Mouse (Mus musculus): ENCODE measurements around the gene Lrrc38. TPM values are rescaled to one million over a fixed set of nuclear protein-coding genes. Genes with fewer than 3 reads are reported as not detected.
A peak's percentile ranks its signal among the peaks of the same experiment; 100 is the strongest.

Lrrc38 gene
- polyA plus RNA-seq, 1 experiment from 2014 or later = 0.31 TPM

DNA sequence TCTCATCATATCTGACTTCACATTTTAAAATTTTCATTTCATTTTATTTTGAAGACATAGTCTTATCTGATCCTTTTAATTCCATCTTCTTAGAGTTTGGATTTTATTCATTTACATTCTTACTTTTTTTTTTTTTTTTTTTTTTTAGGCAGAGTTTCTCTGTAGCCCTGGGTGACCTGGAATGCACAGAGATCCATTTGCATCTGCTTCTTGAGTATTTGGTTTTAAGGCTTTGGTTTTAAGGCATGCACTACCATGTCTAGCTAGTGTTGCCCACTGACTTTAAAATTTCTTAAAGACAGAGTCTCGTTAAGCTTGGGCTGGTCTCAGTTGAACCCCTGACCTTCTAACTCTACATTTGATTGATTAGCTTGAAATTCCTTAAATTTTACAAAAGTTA is 64.1 kb downstream of the Lrrc38 start:
- 98% methylated on average over 1 of the region's 1 CpGs for WGBS
- no peaks in the 10 kb centered on the region for H3K27me3 ChIP-seq (ENCODE audit: control insufficient read depth, insufficient read depth, low read length)
- H3K36me3 ChIP-seq (ENCODE audit: control insufficient read depth, insufficient read depth, low read length) = peaks cover 29% of the 10 kb centered on the region
- H3K9ac ChIP-seq (replicated peaks; ENCODE audit: low read depth, low read length) = no peak overlapping the region
- H3K4me1 ChIP-seq (ENCODE audit: control insufficient read depth, insufficient read depth, low read length) = no peaks in the 10 kb centered on the region
- no peak for ATAC-seq (ENCODE audit: low read depth)
- no peak overlapping the region for H3K27ac ChIP-seq (ENCODE audit: low read depth, low read length)
- H3K4me3 ChIP-seq (ENCODE audit: low read depth, low read length) = peak overlapping the region; percentile 52
- H3K9me3 ChIP-seq (ENCODE audit: control insufficient read depth, low read length) = no peaks in the 10 kb centered on the region
- no peak overlapping the region for H3K4me2 ChIP-seq (ENCODE audit: low read depth, low read length)

DNA sequence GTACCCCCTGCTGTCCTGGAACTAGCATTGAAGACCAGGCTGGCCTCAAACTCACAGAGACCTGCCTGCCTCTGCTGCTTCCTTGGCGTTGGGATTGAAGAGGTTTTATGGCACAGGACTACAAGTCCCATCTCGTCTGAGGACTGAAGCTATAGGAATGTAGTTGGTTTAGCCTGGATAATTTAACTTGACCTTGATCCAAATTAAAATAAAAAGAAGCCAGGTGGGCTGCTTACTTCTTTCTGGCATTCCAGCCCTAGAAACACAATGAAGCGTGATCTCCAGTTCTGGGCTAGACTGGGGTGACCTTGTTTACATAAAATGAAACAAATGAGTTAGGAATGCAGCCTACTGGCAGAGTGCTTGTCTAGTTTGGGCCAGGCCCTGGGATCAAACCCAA is 64.6 kb downstream of the Lrrc38 start:
- no peak overlapping the region for H3K4me3 ChIP-seq (ENCODE audit: low read depth, low read length)
- no peak overlapping the region for H3K4me2 ChIP-seq (ENCODE audit: low read depth, low read length)
- H3K9me3 ChIP-seq (ENCODE audit: control insufficient read depth, low read length) = no peaks in the 10 kb centered on the region
- H3K27me3 ChIP-seq (ENCODE audit: control insufficient read depth, insufficient read depth, low read length) = no peaks in the 10 kb centered on the region
- H3K36me3 ChIP-seq (ENCODE audit: control insufficient read depth, insufficient read depth, low read length) = peaks cover 34% of the 10 kb centered on the region
- no peak for ATAC-seq (ENCODE audit: low read depth)
- H3K27ac ChIP-seq (ENCODE audit: low read depth, low read length) = no peak overlapping the region
- 97% methylated on average over 3 of the region's 3 CpGs for WGBS
- H3K4me1 ChIP-seq (ENCODE audit: control insufficient read depth, insufficient read depth, low read length) = no peaks in the 10 kb centered on the region
- H3K9ac ChIP-seq (replicated peaks; ENCODE audit: low read depth, low read length) = no peak overlapping the region

Other genes with a start within 250 kb of the Lrrc38 start
- 17.1 and 17.8 TPM in 2 replicates for gene Prdm2, start 136.8 kb upstream of the Lrrc38 start, polyA plus RNA-seq (2014; fragmentation: Nextera tagmentation; extraction: Ambion mirVana)
- 25.6 and 40.5 TPM in 2 replicates for gene Pdpn, start 50.2 kb upstream of the Lrrc38 start, polyA plus RNA-seq (2014; fragmentation: Nextera tagmentation; extraction: Ambion mirVana)
- not detected in 2 replicates for gene Pramel1, start 44.7 kb downstream of the Lrrc38 start, polyA plus RNA-seq (2014; fragmentation: Nextera tagmentation; extraction: Ambion mirVana)
- gene Pramef8, start 62.7 kb downstream of the Lrrc38 start, polyA plus RNA-seq (2014; fragmentation: Nextera tagmentation; extraction: Ambion mirVana) = 20.7 and 24.2 TPM in 2 replicates
- gene Oog4, start 100.6 kb downstream of the Lrrc38 start, polyA plus RNA-seq (2014; fragmentation: Nextera tagmentation; extraction: Ambion mirVana) = not detected in 2 replicates
- not detected in 2 replicates for gene Gm13043, start 161.6 kb downstream of the Lrrc38 start, polyA plus RNA-seq (2014; fragmentation: Nextera tagmentation; extraction: Ambion mirVana)
- gene Gm13040, start 186.2 kb downstream of the Lrrc38 start, polyA plus RNA-seq (2014; fragmentation: Nextera tagmentation; extraction: Ambion mirVana) = not detected in 2 replicates
- not detected in 2 replicates for gene BC080695, start 201.9 kb downstream of the Lrrc38 start, polyA plus RNA-seq (2014; fragmentation: Nextera tagmentation; extraction: Ambion mirVana)
- not detected in 2 replicates for gene Gm13057, start 202.0 kb downstream of the Lrrc38 start, polyA plus RNA-seq (2014; fragmentation: Nextera tagmentation; extraction: Ambion mirVana)